In genomic region chr3:90446389-90447122, GRCm38 (mm10) we compare ENCODE assay signal across 8 mouse cellular contexts. TPM values are rescaled to one million over a fixed set of nuclear protein-coding genes. Genes with fewer than 3 reads are reported as not detected.
A peak's percentile ranks its signal among the peaks of the same experiment; 100 is the strongest.
DNase-seq lines count a peak whose midpoint lies in the region; ATAC-seq and TF ChIP-seq lines count a peak whose summit lies in the region.

No protein-coding gene starts in this region.

- peak overlapping the region; percentile 54 for H3K4me2 ChIP-seq in hindbrain, embryonic 13.5 days
- peak overlapping the region; percentile 52 for H3K4me2 ChIP-seq in lung, postnatal 0 days (replicated peaks; ENCODE audit: low read depth, low read length)

- peak; percentile 92 for TF ChIP-seq EP300 in lung, postnatal 0 days (IDR thresholded peaks at IDR 0.05)

- H3K4me3 ChIP-seq in hindbrain, embryonic 13.5 days = peak overlapping the region; percentile 34
- peak overlapping the region; percentile 8; the same call in 1 of the 2 replicates for H3K4me3 ChIP-seq in lung, postnatal 0 days (ENCODE audit: low read depth, low read length)

- peak overlapping the region; percentile 84 for H3K27ac ChIP-seq in hindbrain, embryonic 13.5 days
- peak overlapping the region; percentile 94 for H3K27ac ChIP-seq in lung, postnatal 0 days (ENCODE audit: low read length)

- H3K4me1 ChIP-seq in hindbrain, embryonic 13.5 days (replicated peaks) = peaks cover 17% of the 10 kb centered on the region
- peaks cover 6% of the 10 kb centered on the region; the same call in 1 of the 2 replicates for H3K4me1 ChIP-seq in lung, postnatal 0 days (ENCODE audit: insufficient read depth, low read depth, low read length)

- no peaks in the 10 kb centered on the region for H3K9me3 ChIP-seq in hindbrain, embryonic 13.5 days
- H3K9me3 ChIP-seq in lung, postnatal 0 days (ENCODE audit: low read length) = no peaks in the 10 kb centered on the region

- DNase-seq in NIH3T3 (ENCODE audit: low read depth) = peak; percentile 82
- peak; percentile 84 to 87 for DNase-seq in cerebellum, postnatal 10 days
- DNase-seq in frontal cortex, postnatal 36 days (ENCODE audit: low spot score in 2 of 2) = peak; percentile 42 to 48
- DNase-seq in layer of hippocampus, postnatal 14 days (ENCODE audit: low spot score in 2 of 2) = peak; percentile 69 to 75
- DNase-seq in lung, postnatal 0 days (ENCODE audit: low spot score) = peak; percentile 97
- DNase-seq in ovary, postnatal 36 days (ENCODE audit: low spot score) = peak; percentile 87
- peak; percentile 58 to 85 for DNase-seq in urinary bladder, postnatal 36 days (ENCODE audit: low spot score in 2 of 2)

- H3K36me3 ChIP-seq in hindbrain, embryonic 13.5 days = no peaks in the 10 kb centered on the region
- no peaks in the 10 kb centered on the region for H3K36me3 ChIP-seq in lung, postnatal 0 days (ENCODE audit: insufficient read depth, low read length)

- ATAC-seq in hindbrain, embryonic 13.5 days (ENCODE audit: low FRiP score) = peak; percentile 95
- peak; percentile 95 for ATAC-seq in lung, postnatal 0 days

- under 1% methylated on average over 17 of the region's 17 CpGs for WGBS in hindbrain, embryonic 13.5 days
- 2% methylated on average over 16 of the region's 17 CpGs for WGBS in lung, postnatal 0 days

- H3K9ac ChIP-seq in hindbrain, embryonic 13.5 days = peak overlapping the region; percentile 61
- peak overlapping the region; percentile 26 for H3K9ac ChIP-seq in lung, postnatal 0 days (replicated peaks; ENCODE audit: low read depth)

- no peaks in the 10 kb centered on the region for H3K27me3 ChIP-seq in hindbrain, embryonic 13.5 days
- H3K27me3 ChIP-seq in lung, postnatal 0 days (replicated peaks; ENCODE audit: insufficient read depth, low read length) = no peaks in the 10 kb centered on the region

- no peak; the same call in 1 of the 2 replicates for TF ChIP-seq CTCF in lung, postnatal 0 days (IDR thresholded peaks at IDR 0.05)

RNA-seq across cellular contexts. Expression of gene Ints3, which starts 13.1 kb away (rescaled TPM):
- 29.9 and 30.1 TPM in 2 replicates for polyA plus RNA-seq in hindbrain, embryonic 13.5 days (2015; fragmentation: Nextera tagmentation; extraction: Ambion mirVana)
- total RNA-seq in layer of hippocampus, postnatal 14 days (2021) = 10 to 100 TPM; 60.5 to 67.0 TPM
- polyA plus RNA-seq in lung, postnatal 0 days (2015; fragmentation: Nextera tagmentation; extraction: Ambion mirVana) = 10.6 and 13.9 TPM in 2 replicates

RNA-seq across cellular contexts. Expression of gene Npr1, which starts 19.1 kb away (rescaled TPM):
- polyA plus RNA-seq in hindbrain, embryonic 13.5 days (2015; fragmentation: Nextera tagmentation; extraction: Ambion mirVana) = 3.5 and 3.7 TPM in 2 replicates
- total RNA-seq in layer of hippocampus, postnatal 14 days (2021) = 1 to 10 TPM; 4.2 to 6.5 TPM
- 30.0 and 35.8 TPM in 2 replicates for polyA plus RNA-seq in lung, postnatal 0 days (2015; fragmentation: Nextera tagmentation; extraction: Ambion mirVana)

RNA-seq across cellular contexts. Expression of gene Ilf2, which starts 29.4 kb away (rescaled TPM):
- 303 and 314 TPM in 2 replicates for polyA plus RNA-seq in hindbrain, embryonic 13.5 days (2015; fragmentation: Nextera tagmentation; extraction: Ambion mirVana)
- total RNA-seq in layer of hippocampus, postnatal 14 days (2021) = 10 to 100 TPM; 86.0 to 87.9 TPM
- polyA plus RNA-seq in lung, postnatal 0 days (2015; fragmentation: Nextera tagmentation; extraction: Ambion mirVana) = 58.4 and 65.8 TPM in 2 replicates

RNA-seq across cellular contexts. Expression of gene Snapin, which starts 44.3 kb away (rescaled TPM):
- 90.1 and 95.6 TPM in 2 replicates for polyA plus RNA-seq in hindbrain, embryonic 13.5 days (2015; fragmentation: Nextera tagmentation; extraction: Ambion mirVana)
- total RNA-seq in layer of hippocampus, postnatal 14 days (2021) = 10 to 100 TPM; 47.0 to 51.7 TPM
- polyA plus RNA-seq in lung, postnatal 0 days (2015; fragmentation: Nextera tagmentation; extraction: Ambion mirVana) = 97.9 and 101 TPM in 2 replicates

RNA-seq across cellular contexts. Expression of gene Slc27a3, which starts 56.8 kb away (rescaled TPM):
- polyA plus RNA-seq in hindbrain, embryonic 13.5 days (2015; fragmentation: Nextera tagmentation; extraction: Ambion mirVana) = 24.9 and 26.5 TPM in 2 replicates
- 10 to 100 TPM; 15.2 to 19.1 TPM for total RNA-seq in layer of hippocampus, postnatal 14 days (2021)
- polyA plus RNA-seq in lung, postnatal 0 days (2015; fragmentation: Nextera tagmentation; extraction: Ambion mirVana) = 16.0 and 18.0 TPM in 2 replicates

Comparison
In these comparisons a context has a peak if more than half of its experiments do, and no peak if none do; other contexts are left out.
1. Peak in every context shown above with its lines: DNase-seq, ATAC-seq, H3K4me3 ChIP-seq and H3K27ac ChIP-seq.
2. DNase-seq: peak in every context shown above with its lines; median percentile 97 in lung, postnatal 0 days; 87 in ovary, postnatal 36 days; 86 in cerebellum, postnatal 10 days; 82 in NIH3T3; 72 in layer of hippocampus, postnatal 14 days; 72 in urinary bladder, postnatal 36 days; 45 in frontal cortex, postnatal 36 days.